Mouse (Mus musculus) c-Kit-positive CD71-positive TER-119-negative erythroid progenitor cells, embryonic 14.5 days (primary cell): ENCODE data around the gene Rnf144b.
A peak's percentile ranks its signal among the peaks of the same experiment; 100 is the strongest.

Experiments used
- DNase-seq: peaks from one replicate; pipeline ENCODE4 v3.0.0-alpha.2; 2013; ENCODE audit warnings: low read depth

Gene Rnf144b

DNA sequence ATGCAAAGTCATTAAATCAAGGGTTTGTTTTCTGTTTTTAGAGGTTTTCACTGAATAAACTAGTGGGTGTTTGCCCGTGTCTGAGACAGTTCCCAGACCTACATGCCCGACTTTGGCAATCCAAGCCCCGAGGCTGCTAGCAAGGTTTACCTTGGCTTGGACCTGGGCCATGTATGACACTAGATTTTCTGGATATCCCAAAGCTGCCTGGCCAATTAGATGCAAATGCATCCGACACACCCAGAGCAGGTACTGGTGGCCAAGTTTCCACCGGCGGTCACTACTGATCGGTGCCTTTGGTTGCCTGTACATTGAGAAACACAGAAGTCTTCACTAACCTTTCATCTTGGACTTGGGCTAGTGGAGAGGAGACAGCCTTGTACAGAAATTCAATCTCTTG, 144.0 kb downstream of the Rnf144b start:
- no peak for DNase-seq

DNA sequence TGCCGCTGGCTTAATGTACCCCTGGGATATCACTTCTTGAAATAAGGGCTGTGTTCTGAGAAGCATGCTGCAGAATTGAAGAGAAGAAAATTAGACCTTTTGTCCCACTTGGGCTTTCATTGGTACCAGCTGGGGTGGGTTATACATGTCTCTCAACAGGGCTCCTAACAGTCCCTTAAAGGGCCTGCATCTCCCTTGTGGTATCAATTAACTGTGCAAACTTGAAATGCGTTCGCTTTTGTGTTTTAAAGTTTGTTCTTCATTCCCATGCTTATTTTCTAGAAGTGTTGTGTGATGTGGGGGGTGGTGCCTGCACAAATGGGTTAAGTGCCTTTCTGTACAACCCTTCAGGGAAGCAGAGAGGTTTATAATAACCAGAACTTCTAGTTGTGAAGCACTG, 145.8 kb downstream of the Rnf144b start:
- DNase-seq = no peak

DNA sequence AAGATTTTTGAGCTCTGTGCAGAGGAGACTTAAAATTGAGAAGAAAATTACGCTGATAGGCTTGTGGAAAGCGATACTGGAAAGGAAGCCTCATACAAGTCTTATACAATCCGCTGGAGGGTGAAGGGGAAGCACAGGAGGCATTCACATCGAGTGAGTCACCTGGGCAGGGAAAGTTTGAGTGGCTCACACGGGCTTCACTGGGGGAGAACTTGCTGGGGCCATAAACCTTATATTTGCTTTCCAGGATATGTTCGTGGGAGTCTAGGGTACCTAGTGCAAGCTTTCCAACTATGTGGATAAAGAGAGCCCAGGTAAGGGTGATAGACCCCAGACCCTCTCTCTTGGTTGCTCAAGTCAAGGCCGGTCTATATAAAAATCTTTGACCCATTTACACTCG, 150.5 kb downstream of the Rnf144b start:
- no peak for DNase-seq

DNA sequence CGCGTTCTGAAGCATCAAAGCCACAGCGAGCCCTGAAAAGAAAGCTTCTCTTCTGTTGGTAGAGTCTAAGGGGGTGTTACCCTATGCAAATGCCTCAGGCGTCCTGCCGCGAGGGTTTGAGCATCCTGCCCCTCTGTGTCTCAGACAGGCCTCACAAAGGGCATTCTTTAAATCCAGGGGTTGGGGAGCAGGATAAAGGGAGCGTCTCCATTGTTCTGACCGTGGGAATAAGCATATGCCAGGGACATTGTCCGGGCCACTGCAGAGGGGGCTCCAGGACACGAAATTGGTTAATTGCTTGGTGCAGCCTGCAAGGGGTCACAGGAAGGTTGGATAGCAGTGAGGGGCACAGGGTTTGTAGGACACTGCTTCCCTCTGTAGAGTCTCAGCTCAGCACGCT, 151.0 kb downstream of the Rnf144b start:
- no peak for DNase-seq

DNA sequence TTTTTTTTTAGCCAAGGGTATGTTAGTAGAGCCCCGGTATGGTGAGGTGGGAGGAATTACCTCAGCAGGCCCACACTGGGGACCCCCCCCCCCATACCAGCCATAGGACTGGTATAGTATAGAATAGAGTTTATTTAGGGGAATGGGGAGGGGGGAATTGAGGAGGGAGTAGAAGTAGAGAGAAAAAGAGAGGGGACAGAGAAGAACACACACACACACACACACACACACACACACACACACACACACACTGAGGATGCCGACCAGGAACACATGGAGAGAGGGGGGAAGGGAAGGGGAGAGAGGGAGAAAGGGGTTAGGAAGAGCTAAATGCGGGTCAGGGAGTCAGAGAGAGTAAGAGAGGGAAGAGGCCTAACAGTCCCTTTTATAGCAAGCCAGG, 151.7 kb downstream of the Rnf144b start:
- DNase-seq = no peak

DNA sequence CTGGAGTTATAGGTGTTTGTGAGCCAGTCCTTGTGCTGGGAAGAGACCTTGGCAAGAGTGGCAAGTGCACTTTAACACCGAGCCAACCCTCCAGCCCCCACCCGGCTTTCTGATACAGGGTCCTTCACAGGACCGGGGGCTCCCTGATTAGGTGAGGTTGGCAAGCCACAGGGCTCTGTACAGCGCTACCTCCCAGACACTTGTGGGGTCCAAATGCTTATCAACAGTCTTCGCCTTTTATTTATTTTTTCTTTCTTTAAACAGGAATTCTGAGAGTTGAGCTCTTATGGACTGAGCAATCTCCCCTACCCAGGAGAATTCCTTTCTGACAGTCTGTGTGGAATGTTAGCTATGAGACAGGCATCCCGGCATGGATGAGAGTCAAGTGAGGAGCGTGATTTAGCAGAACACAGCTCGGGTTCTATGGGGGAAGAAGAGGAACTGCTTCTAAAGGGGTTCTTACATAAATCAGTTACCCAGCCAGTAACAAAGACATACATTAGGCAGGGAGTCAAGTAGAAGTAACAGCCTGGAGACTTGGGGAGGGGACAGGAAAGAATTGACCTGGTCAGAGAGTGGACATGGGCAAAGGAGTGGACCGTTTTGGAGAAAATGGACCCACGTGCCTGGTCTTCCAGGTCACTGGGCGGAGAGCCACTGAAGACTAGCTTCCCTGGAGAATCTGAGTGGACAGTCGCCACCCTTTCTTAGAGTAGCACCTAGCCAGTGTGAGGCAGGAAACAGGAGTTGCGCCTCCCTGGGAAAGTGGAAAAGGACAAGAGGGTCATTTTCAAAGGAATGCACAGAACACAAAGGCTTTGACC, 154.8 kb downstream of the Rnf144b start:
- DNase-seq = no peak

DNA sequence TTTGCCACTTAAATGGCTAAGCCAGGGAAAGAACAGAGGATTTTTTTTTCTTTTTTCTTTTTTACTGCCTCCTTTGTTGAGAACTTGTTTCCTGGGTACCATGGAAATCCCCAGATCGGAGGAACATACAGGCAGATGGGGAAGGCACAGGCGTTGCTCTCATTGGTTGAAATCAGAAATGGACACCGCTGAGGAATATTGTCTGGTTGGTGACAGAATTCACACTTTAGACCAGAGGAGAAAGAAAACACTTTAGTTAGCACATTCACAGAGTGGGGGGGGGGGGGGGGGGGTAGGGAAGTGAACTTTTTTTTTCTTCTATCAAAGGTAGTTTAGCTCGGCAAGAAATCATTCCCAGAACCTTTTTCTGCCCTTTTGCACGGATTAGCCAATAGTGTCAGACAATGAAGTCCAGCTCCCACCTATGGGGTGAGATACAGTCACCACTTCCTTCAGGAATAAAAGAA, 155.4 kb downstream of the Rnf144b start:
- DNase-seq = no peak

DNA sequence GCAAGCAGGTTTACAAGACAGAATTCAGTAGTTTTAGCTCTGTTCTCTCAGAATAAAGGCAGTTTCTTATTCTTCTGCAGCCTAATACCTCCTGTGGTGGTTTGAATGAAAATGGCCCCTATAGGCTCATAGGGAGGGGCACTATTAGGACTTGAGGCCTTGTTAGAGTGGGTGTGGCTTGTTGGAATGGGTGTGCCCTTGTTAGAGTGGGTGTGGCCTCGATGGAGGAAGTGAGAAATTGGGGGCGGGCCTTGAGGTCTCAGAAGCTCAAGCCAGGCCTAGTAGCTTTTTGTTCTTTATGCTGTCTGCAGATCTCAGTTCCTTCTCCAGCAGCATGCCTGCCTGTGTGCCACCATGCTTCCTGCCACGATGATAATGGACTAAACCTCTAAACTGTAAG, 159.8 kb downstream of the Rnf144b start:
- peak; percentile 14 for DNase-seq

DNA sequence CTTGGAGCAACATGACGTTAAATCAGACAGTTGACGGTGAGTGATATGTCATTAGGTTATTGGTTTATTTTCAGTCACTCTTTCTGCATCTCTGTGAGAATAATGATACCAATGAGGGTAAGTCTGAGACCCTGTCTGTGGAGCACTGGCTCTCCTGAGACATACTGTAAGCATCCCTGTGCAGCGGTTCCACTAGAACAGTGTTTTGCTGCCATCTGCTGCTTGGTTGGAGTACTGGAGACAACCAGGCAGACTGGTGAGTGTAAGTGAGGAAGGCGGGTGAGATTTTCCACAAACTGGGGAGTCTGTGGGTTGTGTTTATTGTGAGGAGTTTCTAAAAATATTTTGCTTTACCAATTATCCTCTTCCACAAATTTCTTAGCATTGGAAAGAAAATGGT, 166.0 kb downstream of the Rnf144b start:
- DNase-seq = peak; percentile 38

DNA sequence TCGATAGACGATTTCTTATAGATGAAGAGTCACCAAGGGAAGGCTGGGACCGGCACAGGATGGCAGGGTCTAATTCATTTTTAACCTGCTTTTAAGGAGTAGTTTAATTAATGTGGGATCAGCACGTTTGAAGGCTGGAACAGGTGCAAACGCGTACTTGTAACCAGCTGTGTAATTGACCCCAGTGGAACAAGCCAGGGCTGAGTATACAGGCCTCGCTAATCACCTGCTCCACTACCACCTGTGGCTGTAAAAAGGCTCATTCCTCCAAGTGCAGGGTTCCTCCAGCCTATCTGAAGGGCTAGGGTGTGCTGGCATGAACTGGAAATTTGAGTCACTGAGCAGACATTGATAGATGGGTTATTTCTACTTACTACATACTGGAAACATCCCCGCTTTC, 174.0 kb downstream of the Rnf144b start:
- no peak for DNase-seq
